Mouse (Mus musculus) testis, adult 2 months (tissue): ENCODE measurements around the gene Ppil1. TPM values are rescaled to one million over a fixed set of nuclear protein-coding genes. Genes with fewer than 3 reads are reported as not detected.
"Not testable (repeated sequence)": the region's sequence is repeated elsewhere in the genome, so short reads cannot be mapped to it uniquely, and the experiment has no call there.

Source experiments
- H3K27ac ChIP-seq: fragments of 200-500 bp; 2 replicates; pipeline ENCODE4 v1.5.1; 2012; ENCODE audit warnings: low read depth, low read length; ENCODE audit not compliant: control insufficient read depth, insufficient read depth
- H3K27me3 ChIP-seq: fragments of 200-500 bp; 2 replicates; pipeline ENCODE4 v1.6.1; 2012; ENCODE audit warnings: mild to moderate bottlenecking, low read length, moderate library complexity; ENCODE audit not compliant: control insufficient read depth, insufficient read depth
- H3K36me3 ChIP-seq: fragments of 200-500 bp; 2 replicates; pipeline ENCODE4 v1.6.1; 2012; ENCODE audit warnings: mild to moderate bottlenecking, low read length; ENCODE audit not compliant: control insufficient read depth, insufficient read depth
- H3K4me1 ChIP-seq: fragments of 200-500 bp; 2 replicates; pipeline ENCODE4 v1.6.1; 2012; ENCODE audit warnings: low read length; ENCODE audit not compliant: control insufficient read depth, insufficient read depth
- H3K4me3 ChIP-seq: fragments of 200-500 bp; 2 replicates; pipeline ENCODE4 v1.5.1; 2012; ENCODE audit warnings: low read depth, mild to moderate bottlenecking, low read length, moderate library complexity, mixed read lengths; ENCODE audit not compliant: control insufficient read depth
- CTCF ChIP-seq: fragments of 200-500 bp; IDR thresholded peaks from 2 replicates; pipeline ENCODE4 v1.5.1; 2012; ENCODE audit warnings: low read depth, mild to moderate bottlenecking, inconsistent platforms, low read length, moderate library complexity; ENCODE audit not compliant: control insufficient read depth, insufficient read depth, insufficient replicate concordance
- POLR2A ChIP-seq: fragments of 200-500 bp; IDR thresholded peaks from 2 replicates; pipeline ENCODE4 v1.6.1; 2012; ENCODE audit warnings: low read depth, mild to moderate bottlenecking, inconsistent platforms, low read length, moderate library complexity; ENCODE audit not compliant: control insufficient read depth
- polyA plus RNA-seq: library from polyadenylated mRNA; depleted of rRNA; stranded (reverse); fragments of >200 nt; gene quantifications from 2 replicates; pipeline ENCODE4 v1.2.3, GENCODE M21; 2012

Ppil1 gene
- polyA plus RNA-seq, 1 experiment = 12.2 TPM

GRCm38 (mm10) chr17:29280422-29280821 lies 16.4 kb upstream of the Ppil1 start:
- Histone ChIP-seq H3K27me3 (no peaks in the 10 kb centered on the region), H3K4me1 (no peaks in the 10 kb centered on the region; the same call in 1 of the 2 replicates), H3K36me3 (no peaks in the 10 kb centered on the region), H3K4me3 (no peak overlapping the region), H3K27ac (no peak overlapping the region)
- no peak for TF ChIP-seq POLR2A
- TF ChIP-seq CTCF = no peak

GRCm38 (mm10) chr17:29273889-29274288 lies 9.9 kb upstream of the Ppil1 start:
- H3K27me3 ChIP-seq = no peaks in the 10 kb centered on the region
- TF ChIP-seq POLR2A (no peak), CTCF (no peak)
- peaks cover 3% of the 10 kb centered on the region for H3K4me1 ChIP-seq
- H3K4me3 ChIP-seq = no peak overlapping the region
- no peak overlapping the region for H3K27ac ChIP-seq
- no peaks in the 10 kb centered on the region for H3K36me3 ChIP-seq

GRCm38 (mm10) chr17:29273156-29273555 lies 9.2 kb upstream of the Ppil1 start:
- no peak for TF ChIP-seq CTCF
- TF ChIP-seq POLR2A = no peak
- Histone ChIP-seq H3K36me3 (no peaks in the 10 kb centered on the region), H3K27ac (no peak overlapping the region), H3K27me3 (no peaks in the 10 kb centered on the region), H3K4me1 (peaks cover 3% of the 10 kb centered on the region), H3K4me3 (no peak overlapping the region)

- no peaks in the 10 kb centered on the region for H3K36me3 ChIP-seq
- no peak overlapping the region for H3K4me3 ChIP-seq
- TF ChIP-seq CTCF = no peak
- no peak for TF ChIP-seq POLR2A
- H3K27ac ChIP-seq = no peak overlapping the region
- H3K27me3 ChIP-seq = no peaks in the 10 kb centered on the region
- peaks cover 4% of the 10 kb centered on the region for H3K4me1 ChIP-seq
These were observed 6.2 kb upstream of the Ppil1 start for GRCm38 (mm10) chr17:29270148-29270698.

GRCm38 (mm10) chr17:29269349-29269706 lies 5.3 kb upstream of the Ppil1 start:
- TF ChIP-seq POLR2A = no peak
- TF ChIP-seq CTCF = no peak
- H3K27ac ChIP-seq = no peak overlapping the region; the same call in 1 of the 2 replicates
- no peaks in the 10 kb centered on the region for H3K27me3 ChIP-seq
- peak overlapping the region; percentile 96 for H3K4me3 ChIP-seq
- peaks cover 8% of the 10 kb centered on the region for H3K4me1 ChIP-seq
- H3K36me3 ChIP-seq = no peaks in the 10 kb centered on the region

- Histone ChIP-seq H3K4me1 (peaks cover 7% of the 10 kb centered on the region), H3K36me3 (no peaks in the 10 kb centered on the region), H3K27ac (peak within 1 kb of the TSS; percentile 82), H3K4me3 (peak within 1 kb of the TSS; percentile 96), H3K27me3 (no peaks in the 10 kb centered on the region)
- TF ChIP-seq POLR2A = peak; percentile 66
- peak; percentile 48; the same call in 1 of the 2 replicates for TF ChIP-seq CTCF
These were observed 4.8 kb upstream of the Ppil1 start, which contains the start of gene BC004004 for GRCm38 (mm10) chr17:29268682-29269348. Gene BC004004, plus strand, starts transcription at chr17:29268788.

- TF ChIP-seq CTCF (no peak), POLR2A (no peak)
- H3K27ac ChIP-seq = no peak overlapping the region
- peaks cover 7% of the 10 kb centered on the region for H3K4me1 ChIP-seq
- H3K27me3 ChIP-seq = no peaks in the 10 kb centered on the region
- no peaks in the 10 kb centered on the region for H3K36me3 ChIP-seq
- no peak overlapping the region for H3K4me3 ChIP-seq
These were observed 4.1 kb upstream of the Ppil1 start for GRCm38 (mm10) chr17:29267931-29268681.

GRCm38 (mm10) chr17:29267040-29267439 lies 3.1 kb upstream of the Ppil1 start:
- not testable (repeated sequence) for H3K36me3 ChIP-seq, H3K4me1 ChIP-seq, H3K4me3 ChIP-seq, H3K27ac ChIP-seq, H3K27me3 ChIP-seq
